Mouse (Mus musculus) gastrocnemius, postnatal 36 days (tissue): ENCODE results near the gene Lrrc73. TPM values are rescaled to one million over a fixed set of nuclear protein-coding genes. Genes with fewer than 3 reads are reported as not detected.

ENCODE experiments used
- DNase-seq, 2 experiments: peaks; one replicate each; pipeline ENCODE4 v3.0.0; 2022
- intact Hi-C: fragments of 180-260 bp; cut with DNase I; formaldehyde crosslinking; loops from one replicate; pipeline ENCODE4 v1.15.1; 2025
- total RNA-seq, 2 experiments: library from RNA; stranded (reverse); gene quantifications; 2 replicates each; pipeline ENCODE4 v1.2.3; 2021

Gene Lrrc73
- total RNA-seq, 2 experiments from 2014 or later, result 0.23 to 0.39 TPM

GRCm38 (mm10) chr17:46258279-46259053 is 5.1 kb downstream of the Lrrc73 start:
- no peak for DNase-seq
- intact Hi-C loops, result no loop called here

GRCm38 (mm10) chr17:46259675-46260074 is 6.3 kb downstream of the Lrrc73 start:
- intact Hi-C loops, result no loop called here

GRCm38 (mm10) chr17:46262201-46262694 is 8.9 kb downstream of the Lrrc73 start:
- intact Hi-C loops, result no loop called here
- DNase-seq, result no peak

More at GRCm38 (mm10) chr17:46259675-46260074, 6.3 kb downstream of the Lrrc73 start:
- DNase-seq, result no peak

GRCm38 (mm10) chr17:46265502-46265901 is 12.2 kb downstream of the Lrrc73 start:
- no peak for DNase-seq
- intact Hi-C loops, result loop anchor here (5.0 kb wide), 1 partner anchor 117 kb away; the partner anchor contains the start of gene Zfp318

- intact Hi-C loops, result loop anchor here (1.0 to 5.0 kb wide), 3 partner anchors 17 to 116 kb away; partner anchors contain the start of genes Tjap1 and Zfp318
- peak; percentile 77 to 80 for DNase-seq
Measured at GRCm38 (mm10) chr17:46265918-46266618, 12.7 kb downstream of the Lrrc73 start.

- DNase-seq, result no peak
- intact Hi-C loops, result loop anchor here (1.0 to 5.0 kb wide), 3 partner anchors 16 to 115 kb away; partner anchors contain the start of genes Tjap1 and Zfp318
Measured at GRCm38 (mm10) chr17:46266986-46267385, 13.7 kb downstream of the Lrrc73 start.

- no peak for DNase-seq
- intact Hi-C loops, result loop anchor here (2.0 to 5.0 kb wide), 2 partner anchors 15 to 115 kb away; partner anchors contain the start of genes Tjap1 and Zfp318
Measured at GRCm38 (mm10) chr17:46267511-46267910, 14.2 kb downstream of the Lrrc73 start.

GRCm38 (mm10) chr17:46268026-46268720 is 14.8 kb downstream of the Lrrc73 start:
- DNase-seq, result no peak
- intact Hi-C loops, result loop anchor here (5.0 kb wide), 1 partner anchor 114 kb away; the partner anchor contains the start of gene Zfp318

GRCm38 (mm10) chr17:46269771-46270534 is 16.6 kb downstream of the Lrrc73 start:
- intact Hi-C loops, result loop anchor here (5.0 kb wide), 1 partner anchor 112 kb away; the partner anchor contains the start of gene Zfp318
- peak in 1 of 2 experiments; percentile 52 for DNase-seq

GRCm38 (mm10) chr17:46272058-46272457 is 18.7 kb downstream of the Lrrc73 start:
- intact Hi-C loops, result no loop called here
- DNase-seq, result peak in 1 of 2 experiments; percentile 13

GRCm38 (mm10) chr17:46272675-46273074 is 19.3 kb downstream of the Lrrc73 start:
- peak in 1 of 2 experiments; percentile 16 for DNase-seq
- intact Hi-C loops, result no loop called here

- peak in 1 of 2 experiments; percentile 13 for DNase-seq
- intact Hi-C loops, result no loop called here
Measured at GRCm38 (mm10) chr17:46273803-46274236, 20.5 kb downstream of the Lrrc73 start.

- intact Hi-C loops, result no loop called here
- DNase-seq, result peak in 1 of 2 experiments; percentile 13
Measured at GRCm38 (mm10) chr17:46274465-46274864, 21.1 kb downstream of the Lrrc73 start.

- peak in 1 of 2 experiments; percentile 9 for DNase-seq
- intact Hi-C loops, result no loop called here
Measured at GRCm38 (mm10) chr17:46275034-46275433, 21.7 kb downstream of the Lrrc73 start.

GRCm38 (mm10) chr17:46275506-46275905 is 22.2 kb downstream of the Lrrc73 start:
- intact Hi-C loops, result no loop called here

GRCm38 (mm10) chr17:46277586-46277985 is 24.3 kb downstream of the Lrrc73 start:
- intact Hi-C loops, result no loop called here
- no peak for DNase-seq

More at GRCm38 (mm10) chr17:46275506-46275905, 22.2 kb downstream of the Lrrc73 start:
- no peak for DNase-seq

- DNase-seq, result no peak
- intact Hi-C loops, result no loop called here
Measured at GRCm38 (mm10) chr17:46278011-46278765, 24.9 kb downstream of the Lrrc73 start.

GRCm38 (mm10) chr17:46282483-46283123 is 29.3 kb downstream of the Lrrc73 start, which contains the start of gene Tjap1:
Gene Tjap1, minus strand, starts transcription at chr17:46283026.
- DNase-seq, result peak; percentile 76 to 79
- intact Hi-C loops, result loop anchor here (2.0 to 5.0 kb wide), 2 partner anchors 16 to 100 kb away; partner anchors contain the start of gene Zfp318
